Mouse (Mus musculus): ENCODE measurements around the gene Strn3. TPM values are rescaled to one million over a fixed set of nuclear protein-coding genes. Genes with fewer than 3 reads are reported as not detected.
"Not testable (repeated sequence)": the region's sequence is repeated elsewhere in the genome, so short reads cannot be mapped to it uniquely, and the experiment has no call there.

The Strn3 gene
- polyA plus RNA-seq, 1 experiment = 10.2 TPM

- peaks cover 7% of the 10 kb centered on the region for H3K4me1 ChIP-seq (ENCODE audit: control insufficient read depth, insufficient read depth, low read length)
- H3K36me3 ChIP-seq (ENCODE audit: control insufficient read depth, insufficient read depth, low read length) = no peaks in the 10 kb centered on the region
- H3K27ac ChIP-seq (ENCODE audit: control insufficient read depth, insufficient read depth, low read depth, low read length) = no peak overlapping the region
- TF ChIP-seq CTCF (IDR thresholded peaks at IDR 0.05; ENCODE audit: control insufficient read depth, insufficient read depth, insufficient replicate concordance, low read depth, low read length) = no peak
- TF ChIP-seq POLR2A (IDR thresholded peaks at IDR 0.05; ENCODE audit: control insufficient read depth, low read depth, low read length) = no peak
- H3K27me3 ChIP-seq (ENCODE audit: control insufficient read depth, insufficient read depth, low read length) = no peaks in the 10 kb centered on the region; the same call in 1 of the 2 replicates
- H3K4me3 ChIP-seq (ENCODE audit: control insufficient read depth, low read depth, low read length) = no peak overlapping the region
These were observed 99.8 kb downstream of the Strn3 start for GRCm38 (mm10) chr12:51591921-51592320.

GRCm38 (mm10) chr12:51589263-51589662, 102.4 kb downstream of the Strn3 start:
- no peak overlapping the region for H3K4me3 ChIP-seq (ENCODE audit: control insufficient read depth, low read depth, low read length)
- H3K4me1 ChIP-seq (ENCODE audit: control insufficient read depth, insufficient read depth, low read length) = peaks cover 7% of the 10 kb centered on the region
- H3K27me3 ChIP-seq (ENCODE audit: control insufficient read depth, insufficient read depth, low read length) = no peaks in the 10 kb centered on the region; the same call in 1 of the 2 replicates

GRCm38 (mm10) chr12:51577816-51578215, 113.9 kb downstream of the Strn3 start:
- not testable (repeated sequence) for H3K27me3 ChIP-seq (ENCODE audit: control insufficient read depth, insufficient read depth, low read length); H3K27ac ChIP-seq (ENCODE audit: control insufficient read depth, insufficient read depth, low read depth, low read length); H3K36me3 ChIP-seq (ENCODE audit: control insufficient read depth, insufficient read depth, low read length); H3K4me1 ChIP-seq (ENCODE audit: control insufficient read depth, insufficient read depth, low read length); H3K4me3 ChIP-seq (ENCODE audit: control insufficient read depth, low read depth, low read length)

More at GRCm38 (mm10) chr12:51589263-51589662, 102.4 kb downstream of the Strn3 start:
- H3K36me3 ChIP-seq (ENCODE audit: control insufficient read depth, insufficient read depth, low read length) = no peaks in the 10 kb centered on the region
- H3K27ac ChIP-seq (ENCODE audit: control insufficient read depth, insufficient read depth, low read depth, low read length) = no peak overlapping the region
- TF ChIP-seq POLR2A (IDR thresholded peaks at IDR 0.05; ENCODE audit: control insufficient read depth, low read depth, low read length) (no peak), CTCF (IDR thresholded peaks at IDR 0.05; ENCODE audit: control insufficient read depth, insufficient read depth, insufficient replicate concordance, low read depth, low read length) (no peak)

GRCm38 (mm10) chr12:51572651-51573050, 119.0 kb downstream of the Strn3 start:
- Histone ChIP-seq H3K36me3 (ENCODE audit: control insufficient read depth, insufficient read depth, low read length) (no peaks in the 10 kb centered on the region), H3K27me3 (ENCODE audit: control insufficient read depth, insufficient read depth, low read length) (no peaks in the 10 kb centered on the region), H3K27ac (ENCODE audit: control insufficient read depth, insufficient read depth, low read depth, low read length) (no peak overlapping the region), H3K4me3 (ENCODE audit: control insufficient read depth, low read depth, low read length) (no peak overlapping the region), H3K4me1 (ENCODE audit: control insufficient read depth, insufficient read depth, low read length) (no peaks in the 10 kb centered on the region; the same call in 1 of the 2 replicates)
- TF ChIP-seq CTCF (IDR thresholded peaks at IDR 0.05; ENCODE audit: control insufficient read depth, insufficient read depth, insufficient replicate concordance, low read depth, low read length) = no peak
- no peak for TF ChIP-seq POLR2A (IDR thresholded peaks at IDR 0.05; ENCODE audit: control insufficient read depth, low read depth, low read length)

GRCm38 (mm10) chr12:51569944-51570343, 121.8 kb downstream of the Strn3 start:
- Histone ChIP-seq H3K27ac (ENCODE audit: control insufficient read depth, insufficient read depth, low read depth, low read length) (no peak overlapping the region), H3K36me3 (ENCODE audit: control insufficient read depth, insufficient read depth, low read length) (no peaks in the 10 kb centered on the region), H3K27me3 (ENCODE audit: control insufficient read depth, insufficient read depth, low read length) (no peaks in the 10 kb centered on the region), H3K4me1 (ENCODE audit: control insufficient read depth, insufficient read depth, low read length) (no peaks in the 10 kb centered on the region; the same call in 1 of the 2 replicates), H3K4me3 (ENCODE audit: control insufficient read depth, low read depth, low read length) (no peak overlapping the region)
- TF ChIP-seq CTCF (IDR thresholded peaks at IDR 0.05; ENCODE audit: control insufficient read depth, insufficient read depth, insufficient replicate concordance, low read depth, low read length) (peak; percentile 38; the same call in 1 of the 2 replicates), POLR2A (IDR thresholded peaks at IDR 0.05; ENCODE audit: control insufficient read depth, low read depth, low read length) (no peak)

- Histone ChIP-seq H3K4me1 (ENCODE audit: control insufficient read depth, insufficient read depth, low read length) (no peaks in the 10 kb centered on the region; the same call in 1 of the 2 replicates), H3K36me3 (ENCODE audit: control insufficient read depth, insufficient read depth, low read length) (no peaks in the 10 kb centered on the region), H3K27ac (ENCODE audit: control insufficient read depth, insufficient read depth, low read depth, low read length) (no peak overlapping the region), H3K27me3 (ENCODE audit: control insufficient read depth, insufficient read depth, low read length) (no peaks in the 10 kb centered on the region), H3K4me3 (ENCODE audit: control insufficient read depth, low read depth, low read length) (no peak overlapping the region)
- TF ChIP-seq POLR2A (IDR thresholded peaks at IDR 0.05; ENCODE audit: control insufficient read depth, low read depth, low read length) = no peak
- no peak for TF ChIP-seq CTCF (IDR thresholded peaks at IDR 0.05; ENCODE audit: control insufficient read depth, insufficient read depth, insufficient replicate concordance, low read depth, low read length)
These were observed 122.2 kb downstream of the Strn3 start for GRCm38 (mm10) chr12:51569472-51569871.

- no peaks in the 10 kb centered on the region; the same call in 1 of the 2 replicates for H3K4me1 ChIP-seq (ENCODE audit: control insufficient read depth, insufficient read depth, low read length)
- no peak overlapping the region for H3K4me3 ChIP-seq (ENCODE audit: control insufficient read depth, low read depth, low read length)
- H3K27me3 ChIP-seq (ENCODE audit: control insufficient read depth, insufficient read depth, low read length) = no peaks in the 10 kb centered on the region
- TF ChIP-seq CTCF (IDR thresholded peaks at IDR 0.05; ENCODE audit: control insufficient read depth, insufficient read depth, insufficient replicate concordance, low read depth, low read length) (no peak), POLR2A (IDR thresholded peaks at IDR 0.05; ENCODE audit: control insufficient read depth, low read depth, low read length) (no peak)
- H3K27ac ChIP-seq (ENCODE audit: control insufficient read depth, insufficient read depth, low read depth, low read length) = no peak overlapping the region
- no peaks in the 10 kb centered on the region for H3K36me3 ChIP-seq (ENCODE audit: control insufficient read depth, insufficient read depth, low read length)
These were observed 124.5 kb downstream of the Strn3 start for GRCm38 (mm10) chr12:51567225-51567624.

GRCm38 (mm10) chr12:51561416-51561815, 130.3 kb downstream of the Strn3 start:
- H3K4me1 ChIP-seq (ENCODE audit: control insufficient read depth, insufficient read depth, low read length) = no peaks in the 10 kb centered on the region
- TF ChIP-seq POLR2A (IDR thresholded peaks at IDR 0.05; ENCODE audit: control insufficient read depth, low read depth, low read length) = no peak
- no peak for TF ChIP-seq CTCF (IDR thresholded peaks at IDR 0.05; ENCODE audit: control insufficient read depth, insufficient read depth, insufficient replicate concordance, low read depth, low read length)
- H3K4me3 ChIP-seq (ENCODE audit: control insufficient read depth, low read depth, low read length) = no peak overlapping the region
- no peaks in the 10 kb centered on the region for H3K27me3 ChIP-seq (ENCODE audit: control insufficient read depth, insufficient read depth, low read length)
- H3K27ac ChIP-seq (ENCODE audit: control insufficient read depth, insufficient read depth, low read depth, low read length) = no peak overlapping the region
- no peaks in the 10 kb centered on the region for H3K36me3 ChIP-seq (ENCODE audit: control insufficient read depth, insufficient read depth, low read length)

Other genes with a start within 250 kb of the Strn3 start
- gene Coch, start 98.6 kb downstream of the Strn3 start, polyA plus RNA-seq (2012; rRNA removed) = 0.28 and 0.47 TPM in 2 replicates
- gene Ap4s1, start 864 bp downstream of the Strn3 start, polyA plus RNA-seq (2012; rRNA removed) = 6.0 and 8.3 TPM in 2 replicates
- 11.4 and 13.4 TPM in 2 replicates for gene Hectd1, start 137.6 kb upstream of the Strn3 start, polyA plus RNA-seq (2012; rRNA removed)